Mouse (Mus musculus) G1E (cell line): Measurements from ENCODE around the gene Lmtk2. TPM values are rescaled to one million over a fixed set of nuclear protein-coding genes. Genes with fewer than 3 reads are reported as not detected.

Experiments
- ATAC-seq: 2 replicates; pipeline ENCODE4 v1.8.0; 2016; ENCODE audit warnings: mild to moderate bottlenecking; ENCODE audit not compliant: insufficient number of reproducible peaks, poor library complexity, low FRiP score, severe bottlenecking; ENCODE audit errors: extremely low read depth
- DNase-seq: peaks from one replicate; pipeline ENCODE4 v3.0.0; 2012; ENCODE audit warnings: low spot score
- H3K27me3 ChIP-seq: 2 replicates; pipeline ENCODE4 v1.6.1; 2012; ENCODE audit warnings: mild to moderate bottlenecking, low read length, inconsistent platforms; ENCODE audit not compliant: insufficient read depth
- H3K36me3 ChIP-seq: replicated peaks from 2 replicates; pipeline ENCODE3; 2012; ENCODE audit warnings: mild to moderate bottlenecking, inconsistent platforms
- H3K4me1 ChIP-seq: 2 replicates; pipeline ENCODE4 v1.6.1; 2012; ENCODE audit warnings: low read depth, low read length, inconsistent platforms, mixed read lengths; ENCODE audit not compliant: insufficient read depth
- H3K4me3 ChIP-seq: 2 replicates; pipeline ENCODE4 v1.5.1; 2012; ENCODE audit warnings: low read depth, mild to moderate bottlenecking, inconsistent platforms, low read length, moderate library complexity, mixed read lengths
- H3K9me3 ChIP-seq: replicated peaks from 2 replicates; pipeline ENCODE4 v1.6.1; 2012; ENCODE audit warnings: inconsistent platforms
- CTCF ChIP-seq: IDR thresholded peaks from 2 replicates; pipeline ENCODE4 v1.5.1; 2012; ENCODE audit warnings: low read depth, low read length, inconsistent platforms, mixed read lengths
- GATA1 ChIP-seq: IDR thresholded peaks from 2 replicates; pipeline ENCODE4 v1.6.1; 2012; ENCODE audit warnings: borderline replicate concordance, low read length, inconsistent platforms, mixed read lengths
- GATA2 ChIP-seq: IDR thresholded peaks from 2 replicates; pipeline ENCODE4 v1.6.1; 2012; ENCODE audit warnings: low read depth, low read length, inconsistent platforms, borderline replicate concordance
- POLR2AphosphoS5 ChIP-seq: IDR thresholded peaks from 2 replicates; pipeline ENCODE4 v1.6.1; 2012; ENCODE audit warnings: low read depth, low read length, inconsistent platforms; ENCODE audit not compliant: insufficient replicate concordance
- TAL1 ChIP-seq: conservative IDR thresholded peaks from 2 replicates; pipeline ENCODE4 v1.6.1; 2012; ENCODE audit warnings: low read depth, low read length, inconsistent platforms, mixed read lengths
- polyA plus RNA-seq: library from polyadenylated mRNA; stranded (reverse); fragments of >175 nt; gene quantifications from 2 replicates; pipeline ENCODE4 v1.2.3, GENCODE M21; 2012
- total RNA-seq, 2 experiments: library from RNA; stranded (forward) in 1 of 2; stranded (reverse) in 1 of 2; fragments of 200-1000 nt in 1 of 2; fragments of >200 nt in 1 of 2; fragmentation: Nextera tagmentation in 1 of 2; gene quantifications; 2 replicates each; pipeline ENCODE4 v1.2.3; 2014 to 2017

The Lmtk2 gene
- total and polyA plus RNA-seq, 3 experiments = 9.3 to 29.0 (median 11.7) TPM

GRCm38 (mm10) chr5:144162080-144162812 is 62.0 kb downstream of the Lmtk2 start:
- ATAC-seq = peak; percentile 22; the same call in 1 of the 2 replicates
- no peaks in the 10 kb centered on the region for H3K9me3 ChIP-seq
- TF ChIP-seq TAL1 (no peak), GATA2 (no peak), CTCF (no peak), POLR2AphosphoS5 (no peak), GATA1 (no peak)
- DNase-seq = no peak
- no peaks in the 10 kb centered on the region for H3K27me3 ChIP-seq
- H3K4me1 ChIP-seq = peaks cover 12% of the 10 kb centered on the region
- H3K4me3 ChIP-seq = no peak overlapping the region
- peaks cover 89% of the 10 kb centered on the region for H3K36me3 ChIP-seq

DNA sequence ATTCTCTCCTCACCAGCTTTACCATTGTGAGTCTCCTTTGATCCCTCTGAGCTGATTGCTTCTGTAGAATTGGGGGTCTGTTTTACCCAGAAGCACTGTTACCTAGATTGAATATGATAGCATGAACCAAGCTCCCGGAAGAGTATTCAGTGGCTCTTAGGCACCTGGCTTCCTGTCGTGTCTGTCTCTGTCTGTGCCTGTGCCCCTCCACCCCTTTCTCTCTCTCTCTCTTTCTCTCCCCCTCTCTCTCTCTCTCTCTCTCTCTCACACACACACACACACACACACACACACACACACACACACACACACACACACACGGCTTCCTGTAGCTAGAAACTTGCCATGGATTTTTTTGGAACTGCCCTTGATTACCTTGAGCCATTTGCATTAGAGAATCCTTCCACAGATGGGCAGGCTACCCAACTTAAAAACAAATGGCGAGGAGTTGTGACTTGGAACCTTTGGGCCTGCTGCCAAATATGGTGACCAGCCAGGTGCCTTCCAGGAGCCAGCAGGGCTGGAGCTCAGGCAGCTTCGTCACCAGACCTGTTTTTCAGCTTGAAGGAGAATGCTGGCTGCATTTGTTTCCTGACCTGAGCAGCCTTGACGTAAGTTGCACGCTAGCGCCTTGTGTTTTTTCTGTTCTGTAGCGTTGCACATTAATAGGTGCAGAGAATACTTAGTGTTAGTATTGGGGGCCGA is 62.7 kb downstream of the Lmtk2 start:
- ATAC-seq = no peak

DNA sequence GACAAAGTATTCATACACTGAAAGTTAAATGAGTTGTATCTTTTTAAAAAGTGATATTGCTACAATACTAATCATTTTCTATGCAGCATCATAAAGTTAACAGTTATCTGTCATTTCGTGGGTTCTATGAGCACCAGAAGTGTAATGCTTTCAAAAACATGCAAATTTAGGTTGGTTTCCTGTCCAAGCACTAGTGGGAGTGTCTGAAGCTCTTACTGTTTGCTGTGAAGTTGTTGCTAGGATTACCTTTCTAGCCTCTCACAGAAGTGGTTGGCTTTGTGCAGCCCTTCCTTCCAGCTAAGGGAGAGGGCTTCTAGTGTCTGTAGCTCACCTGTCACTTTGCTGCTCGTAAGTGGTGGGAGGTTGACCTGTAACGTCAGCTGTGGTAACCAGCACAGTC is 65.5 kb downstream of the Lmtk2 start:
- Histone ChIP-seq H3K4me1 (peaks cover 12% of the 10 kb centered on the region), H3K4me3 (no peak overlapping the region), H3K27me3 (no peaks in the 10 kb centered on the region), H3K9me3 (no peaks in the 10 kb centered on the region), H3K36me3 (peaks cover 77% of the 10 kb centered on the region)
- no peak for DNase-seq
- ATAC-seq = no peak
- TF ChIP-seq CTCF = no peak
- TF ChIP-seq GATA1 = no peak
- TF ChIP-seq GATA2 = no peak
- no peak for TF ChIP-seq POLR2AphosphoS5

More for the DNA sequence above, 62.7 kb downstream of the Lmtk2 start:
- H3K9me3 ChIP-seq = no peaks in the 10 kb centered on the region
- peaks cover 12% of the 10 kb centered on the region for H3K4me1 ChIP-seq
- peaks cover 82% of the 10 kb centered on the region for H3K36me3 ChIP-seq
- H3K27me3 ChIP-seq = no peaks in the 10 kb centered on the region
- TF ChIP-seq CTCF (no peak), POLR2AphosphoS5 (no peak), TAL1 (no peak), GATA1 (no peak), GATA2 (no peak)
- H3K4me3 ChIP-seq = no peak overlapping the region
- no peak for DNase-seq

- TF ChIP-seq POLR2AphosphoS5 = no peak
- no peak for TF ChIP-seq TAL1
- no peak for TF ChIP-seq GATA1
- no peak for TF ChIP-seq GATA2
- TF ChIP-seq CTCF = no peak
- peaks cover 77% of the 10 kb centered on the region for H3K36me3 ChIP-seq
These were observed 69.2 kb downstream of the Lmtk2 start for GRCm38 (mm10) chr5:144169275-144169975.

DNA sequence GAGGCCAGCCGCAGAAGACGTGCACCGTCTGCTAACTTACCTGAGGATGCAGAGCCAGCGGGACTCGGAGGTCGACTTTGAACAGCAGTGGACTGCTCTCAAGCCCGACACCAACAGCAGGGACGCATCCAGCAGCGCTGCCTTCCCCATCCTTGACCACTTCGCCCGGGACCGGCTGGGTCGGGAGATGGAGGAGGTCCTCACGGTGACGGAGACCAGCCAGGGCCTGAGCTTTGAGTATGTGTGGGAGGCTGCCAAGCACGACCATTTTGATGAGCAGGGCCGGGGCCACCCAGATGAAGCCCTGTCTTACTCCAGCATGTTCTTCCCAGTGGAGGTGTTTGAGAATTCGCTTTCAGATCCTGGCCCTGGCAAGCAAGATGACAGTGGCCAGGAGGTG is 73.4 kb downstream of the Lmtk2 start:
- TF ChIP-seq GATA2 = no peak
- ATAC-seq (no peak), DNase-seq (no peak)
- H3K9me3 ChIP-seq = no peaks in the 10 kb centered on the region
- H3K36me3 ChIP-seq = peaks cover 91% of the 10 kb centered on the region
- no peak overlapping the region for H3K4me3 ChIP-seq
- peaks cover 4% of the 10 kb centered on the region; the same call in 1 of the 2 replicates for H3K4me1 ChIP-seq
- no peaks in the 10 kb centered on the region for H3K27me3 ChIP-seq

More at GRCm38 (mm10) chr5:144169275-144169975, 69.2 kb downstream of the Lmtk2 start:
- ATAC-seq (no peak), DNase-seq (no peak)
- Histone ChIP-seq H3K4me3 (no peak overlapping the region), H3K9me3 (no peaks in the 10 kb centered on the region), H3K4me1 (no peaks in the 10 kb centered on the region), H3K27me3 (no peaks in the 10 kb centered on the region)

DNA sequence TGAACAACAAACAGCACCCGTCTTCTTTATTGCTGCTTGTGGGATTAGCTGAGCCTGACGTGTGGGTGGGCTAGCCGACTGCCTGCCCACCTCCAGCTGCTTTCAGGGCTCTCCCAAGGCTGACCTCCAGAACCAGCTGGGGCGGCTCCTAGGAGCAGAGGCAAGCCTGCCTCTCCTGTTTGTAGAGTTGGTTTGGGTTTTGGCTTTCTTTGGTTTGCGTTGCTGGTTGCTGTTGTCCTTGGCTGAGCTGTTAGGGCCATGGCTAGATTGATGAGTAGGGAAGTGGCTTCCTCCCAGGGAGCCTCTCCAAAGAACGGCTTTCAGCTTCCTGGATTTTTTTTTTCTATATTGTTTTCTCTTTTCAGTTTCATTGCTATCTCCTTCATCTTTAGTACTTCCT is 78.0 kb downstream of the Lmtk2 start:
- Histone ChIP-seq H3K9me3 (no peaks in the 10 kb centered on the region), H3K36me3 (peaks cover 81% of the 10 kb centered on the region), H3K4me3 (no peak overlapping the region), H3K4me1 (peaks cover 28% of the 10 kb centered on the region), H3K27me3 (no peaks in the 10 kb centered on the region)
- ATAC-seq (no peak), DNase-seq (no peak)
- TF ChIP-seq POLR2AphosphoS5 (no peak), CTCF (no peak), TAL1 (no peak), GATA1 (no peak)
